Mouse (Mus musculus): ENCODE results near the gene Babam1.
"Not testable (repeated sequence)": the region's sequence is repeated elsewhere in the genome, so short reads cannot be mapped to it uniquely, and the experiment has no call there.

Gene Babam1

DNA sequence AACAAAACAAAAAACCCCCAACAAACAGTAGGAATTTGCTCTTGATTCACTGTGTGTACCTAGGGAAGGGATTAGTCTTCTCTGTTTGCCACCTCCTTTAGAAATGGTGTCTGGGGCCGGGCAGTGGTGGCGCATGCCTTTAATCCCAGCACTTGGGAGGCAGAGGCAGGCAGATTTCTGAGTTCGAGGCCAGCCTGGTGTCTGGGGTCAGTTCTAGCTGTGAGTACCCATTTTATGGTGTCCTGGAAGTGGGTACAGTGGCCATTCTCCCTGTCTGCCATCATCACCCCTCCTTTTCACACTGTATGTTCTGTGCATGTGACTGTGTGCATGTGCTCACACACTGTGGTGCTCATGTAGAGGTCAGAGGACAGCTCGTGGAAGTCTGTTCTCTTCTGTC is 11.6 kb downstream of the Babam1 start:
- DNase-seq, result no peak

DNA sequence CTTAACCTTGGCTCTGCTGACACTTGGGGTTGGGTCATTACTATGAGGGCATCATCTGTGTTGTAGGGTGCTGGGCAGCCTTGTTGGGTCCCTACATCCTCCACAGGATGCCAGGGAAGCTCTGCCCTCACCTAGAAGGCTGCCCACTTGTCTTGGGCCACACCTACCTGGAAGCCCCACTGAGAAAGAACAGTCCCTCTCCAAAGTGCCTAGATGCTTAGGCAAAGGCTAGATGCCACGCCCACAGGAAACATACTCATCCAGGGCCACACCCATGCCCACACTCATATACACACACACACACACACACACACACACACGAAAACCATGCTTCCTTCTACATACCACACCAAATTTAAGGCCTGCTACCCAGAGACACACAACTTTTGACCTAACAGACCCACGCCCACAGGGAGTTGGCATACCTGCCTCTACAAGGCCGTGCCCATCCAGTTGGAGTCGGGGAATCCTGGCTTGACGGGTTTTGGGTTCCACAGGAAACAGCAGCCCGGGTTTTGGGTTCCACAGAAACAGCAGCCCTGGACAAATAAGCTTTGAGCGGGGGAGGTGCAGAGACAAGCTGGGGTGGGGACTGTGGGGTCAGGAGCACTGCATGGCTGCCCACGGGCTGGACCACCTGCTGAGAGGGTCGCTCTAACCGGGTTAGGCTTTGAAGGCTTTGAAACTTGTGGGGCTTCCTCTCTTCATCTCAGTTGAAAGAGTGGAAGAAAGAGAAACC is 15.0 kb downstream of the Babam1 start:
- no peak for DNase-seq

DNA sequence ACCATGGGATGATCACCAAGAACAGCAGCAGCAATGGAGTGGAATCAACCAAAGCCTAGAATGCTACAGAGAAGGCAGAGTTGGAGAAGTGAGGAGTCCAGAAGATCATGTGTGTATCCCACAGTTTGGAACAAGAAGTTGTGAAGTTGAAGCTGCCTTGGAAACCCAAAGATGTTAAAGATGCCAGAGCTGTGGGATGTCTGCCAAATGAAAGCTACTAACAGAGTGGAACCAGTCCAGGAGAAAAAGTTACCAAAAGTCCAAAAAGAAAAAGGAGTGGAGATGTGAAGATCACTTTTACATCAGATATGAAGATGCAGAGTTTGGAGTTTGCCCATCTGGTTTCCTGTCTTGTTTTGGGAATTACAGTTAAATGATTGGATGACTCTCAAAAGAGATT is 25.5 kb downstream of the Babam1 start:
- DNase-seq, result no peak

DNA sequence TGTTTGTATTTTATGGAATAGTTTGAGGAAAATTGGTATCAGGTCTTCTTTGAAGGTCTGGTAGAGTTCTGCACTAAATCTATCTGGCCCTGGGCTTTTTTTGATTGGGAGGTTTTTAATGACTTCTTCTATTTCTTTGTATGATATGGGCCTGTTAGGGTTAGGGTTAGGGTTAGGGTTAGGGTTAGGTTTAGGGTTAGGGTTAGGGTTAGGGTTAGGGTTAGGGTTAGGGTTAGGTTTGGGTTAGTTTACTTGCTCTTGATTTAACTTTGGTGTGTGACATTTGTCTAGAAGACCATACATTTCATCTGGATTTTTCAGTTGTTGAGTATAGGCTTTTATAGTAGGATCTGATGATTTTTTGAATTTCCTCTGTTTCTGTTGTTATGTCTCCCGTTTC is 36.3 kb downstream of the Babam1 start:
- not testable (repeated sequence) for DNase-seq

DNA sequence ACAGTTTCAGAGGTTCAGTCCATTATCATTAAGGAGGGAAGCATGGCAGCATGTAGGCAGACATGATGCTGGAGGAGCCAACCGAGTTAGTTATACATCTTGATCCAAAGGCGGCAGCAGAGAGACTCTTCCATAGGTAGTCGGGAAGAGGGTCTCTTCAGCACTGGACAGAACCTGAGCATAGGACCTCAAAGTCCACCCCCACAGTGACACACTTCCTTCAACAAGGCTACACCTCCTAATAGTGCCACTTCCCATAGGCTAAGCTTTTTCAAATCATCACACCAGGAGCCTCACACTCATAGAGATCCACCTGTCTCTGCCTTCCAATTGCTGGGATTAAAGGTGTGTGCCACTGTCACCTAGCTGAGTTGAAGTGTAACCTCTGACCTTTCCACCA is 40.4 kb downstream of the Babam1 start:
- DNase-seq, result no peak

DNA sequence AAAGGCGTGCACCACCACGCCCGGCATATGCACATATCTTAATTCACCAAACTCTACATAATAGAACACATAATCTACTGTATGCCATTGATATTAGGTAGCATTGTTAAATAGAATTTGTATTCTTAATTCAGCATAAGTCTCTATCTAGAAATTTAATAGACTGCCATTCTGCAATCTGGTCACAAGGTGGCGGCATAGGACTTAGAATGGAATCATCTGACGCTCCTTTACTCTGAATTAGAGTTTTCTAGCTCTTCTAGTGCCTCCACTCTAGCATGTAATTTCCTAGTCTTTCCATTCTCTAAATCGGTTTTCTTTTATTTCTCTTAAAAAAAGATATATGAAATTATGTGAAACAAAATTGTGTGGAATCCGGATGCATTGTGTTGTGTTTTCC is 44.7 kb downstream of the Babam1 start:
- DNase-seq, result peak; percentile 67

DNA sequence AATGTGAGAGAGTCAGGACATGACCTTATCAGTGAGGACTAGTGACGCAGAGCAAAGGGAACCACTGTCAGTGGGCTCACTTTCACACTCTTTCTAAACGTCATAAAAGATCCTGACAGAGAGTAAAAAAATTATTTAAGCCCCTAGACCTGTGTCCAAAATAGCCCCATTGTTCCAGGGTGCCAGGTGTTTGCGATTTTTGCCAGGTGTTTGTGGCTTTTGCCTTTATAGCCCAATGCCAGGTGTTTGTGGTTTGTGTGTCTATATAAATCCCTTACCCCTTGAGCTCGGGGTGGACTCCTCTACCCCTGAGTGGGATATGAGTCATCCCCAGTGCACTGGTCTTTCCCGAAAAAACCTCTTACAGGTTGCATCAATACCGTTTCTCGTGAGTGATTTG is 48.4 kb downstream of the Babam1 start:
- no peak for DNase-seq

DNA sequence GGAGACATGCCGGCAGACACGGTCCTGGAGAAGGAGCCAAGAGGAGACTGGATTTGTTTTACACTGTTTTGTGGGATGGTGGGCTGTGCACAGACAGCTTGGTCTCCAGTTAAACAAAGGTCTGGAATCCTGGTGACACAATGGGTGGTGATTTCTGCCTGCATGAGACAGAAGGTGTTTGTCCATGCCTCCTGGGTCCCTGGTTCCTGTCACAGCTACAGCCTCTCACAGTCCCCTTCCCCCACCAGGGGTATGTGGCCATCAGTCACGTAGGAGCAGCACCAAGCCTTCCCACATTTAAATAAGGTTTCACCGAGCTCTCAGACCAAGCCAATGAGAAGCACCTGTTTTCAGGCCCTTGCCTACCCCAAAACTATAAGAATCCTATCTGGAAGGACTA is 54.7 kb downstream of the Babam1 start:
- no peak for DNase-seq

DNA sequence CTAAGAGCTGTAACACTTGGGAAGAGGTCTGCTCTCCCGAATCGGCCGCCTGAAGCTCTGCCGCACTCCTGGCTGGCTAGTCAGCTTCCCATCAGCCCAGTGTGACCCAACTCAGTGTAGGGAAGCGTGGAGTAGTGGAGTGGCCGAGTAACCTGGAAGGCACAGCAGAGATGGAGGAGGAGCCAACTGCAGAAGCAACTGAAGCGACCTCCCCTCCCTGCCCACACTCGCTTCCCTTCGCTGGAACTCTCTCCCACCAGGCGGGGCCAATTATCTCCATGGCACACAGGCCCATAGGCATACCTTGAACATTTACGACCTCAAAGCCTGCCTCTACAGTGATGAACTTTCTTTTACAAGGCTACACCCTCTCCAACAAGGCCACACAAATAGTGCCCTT is 55.1 kb downstream of the Babam1 start:
- no peak for DNase-seq

DNA sequence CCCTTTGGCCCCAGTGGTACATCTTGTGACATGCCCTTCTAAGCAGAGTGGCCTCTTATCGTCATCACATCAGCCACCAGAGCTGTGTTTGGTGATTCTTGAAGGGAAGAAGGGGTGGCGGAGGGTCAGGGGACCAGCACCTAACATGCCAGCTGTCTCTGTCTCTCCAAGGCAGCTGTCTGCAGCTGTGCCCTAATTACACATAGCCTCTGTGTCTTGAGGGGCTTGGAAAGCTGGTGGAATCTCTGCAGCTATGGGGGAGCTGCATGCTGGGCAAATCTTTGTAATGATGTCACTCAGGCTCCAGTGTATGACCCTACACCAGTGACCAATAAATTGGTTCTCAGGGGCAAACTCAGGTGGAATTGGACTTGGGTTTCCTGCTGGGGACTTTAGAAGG is 56.0 kb downstream of the Babam1 start:
- no peak for DNase-seq

All from lung, postnatal 14 days (tissue).